Mouse (Mus musculus) gastrocnemius, postnatal 14 days (tissue): ENCODE measurements around the gene Rpl19. TPM values are rescaled to one million over a fixed set of nuclear protein-coding genes. Genes with fewer than 3 reads are reported as not detected.

Source experiments
- DNase-seq: peaks from one replicate; pipeline ENCODE4 v3.0.0; 2021; ENCODE audit warnings: mixed read lengths
- intact Hi-C: fragments of 180-260 bp; cut with DNase I; formaldehyde crosslinking; loops from one replicate; pipeline ENCODE4 v1.15.1; 2025; ENCODE audit warnings: low total_unique reads
- microRNA-seq, 2 experiments: library from miRNA; unstranded; fragments of <30 nt; microRNA quantifications; one replicate each; pipeline ENCODE4 v1.2.0; 2021
- total RNA-seq, 2 experiments: library from RNA; stranded (reverse); gene quantifications; 2 replicates each; pipeline ENCODE4 v1.2.3; 2021

Rpl19 gene
- total RNA-seq, 2 experiments from 2014 or later: 628 to 686 TPM

- intact Hi-C loops: loop anchor here (2.0 to 10.0 kb wide), 2 partner anchors 41 to 181 kb away; no protein-coding TSS in a partner anchor
- peak; percentile 84 for DNase-seq
Observed at GRCm38 (mm10) chr11:98075195-98075808, 48.8 kb downstream of the Rpl19 start.

GRCm38 (mm10) chr11:98077086-98077485 is 50.6 kb downstream of the Rpl19 start:
- DNase-seq: peak; percentile 14
- intact Hi-C loops: loop anchor here (10.0 kb wide), 1 partner anchor 182 kb away; no protein-coding TSS in a partner anchor

Small RNA genes lying within 50 kb of the gene (microRNA-seq; reads per million reads assigned to microRNA genes)
- gene Gm27597: 0 reads per million in 2 experiments

Other genes with a start within 250 kb of the Rpl19 start
- 100 to 1,000 TPM; 607 to 676 TPM for gene Rpl23, start 244.3 kb upstream of the Rpl19 start, total RNA-seq
- 10 to 100 TPM; 29.9 to 39.5 TPM for gene Lasp1, start 227.7 kb upstream of the Rpl19 start, total RNA-seq
- 1 to 10 TPM in 1 of 2 experiments, under 1 TPM in 1; 0.84 to 1.5 TPM for gene B230217C12Rik, start 185.9 kb upstream of the Rpl19 start, total RNA-seq
- gene Fbxo47, start 142.6 kb upstream of the Rpl19 start, total RNA-seq: under 1 TPM; 0.11 to 0.12 TPM
- 1 to 10 TPM; 6.2 to 8.0 TPM for gene Plxdc1, start 40.3 kb upstream of the Rpl19 start, total RNA-seq
- under 1 TPM; 0.64 to 0.75 TPM for gene Arl5c, start 30.5 kb upstream of the Rpl19 start, total RNA-seq
- gene Cacnb1, start 3.7 kb upstream of the Rpl19 start, total RNA-seq: 100 to 1,000 TPM; 281 to 311 TPM
- under 1 TPM; 0.07 to 0.29 TPM for gene Stac2, start 26.8 kb downstream of the Rpl19 start, total RNA-seq
- 10 to 100 TPM in 1 of 2 experiments, 1 to 10 TPM in 1; 8.9 to 12.1 TPM for gene Fbxl20, start 123.7 kb downstream of the Rpl19 start, total RNA-seq
- 10 to 100 TPM; 23.0 to 24.6 TPM for gene Med1, start 166.6 kb downstream of the Rpl19 start, total RNA-seq
- gene Cdk12, start 176.3 kb downstream of the Rpl19 start, total RNA-seq: 10 to 100 TPM; 14.6 to 17.0 TPM